Mouse (Mus musculus) hindbrain, embryonic 13.5 days (tissue): Measurements from ENCODE around the gene Gzmc. TPM values are rescaled to one million over a fixed set of nuclear protein-coding genes. Genes with fewer than 3 reads are reported as not detected.
"Not testable (repeated sequence)": the region's sequence is repeated elsewhere in the genome, so short reads cannot be mapped to it uniquely, and the experiment has no call there.

Source experiments
- ATAC-seq: fragments of 200-750 bp; cut with Nextera tagmentation; 2 replicates; pipeline ENCODE4 v1.8.0; 2017; ENCODE audit warnings: moderate TSS enrichment; ENCODE audit not compliant: low FRiP score
- H3K27ac ChIP-seq: fragments of 300-500 bp; sonication (generic); 2 replicates; pipeline ENCODE4 v1.5.1; 2015; ENCODE audit warnings: inconsistent platforms, mild to moderate bottlenecking, moderate library complexity
- H3K27me3 ChIP-seq: fragments of 300-500 bp; sonication (generic); 2 replicates; pipeline ENCODE4 v1.6.1; 2015; ENCODE audit warnings: mild to moderate bottlenecking, inconsistent platforms
- H3K36me3 ChIP-seq: fragments of 300-500 bp; sonication (generic); 2 replicates; pipeline ENCODE4 v1.6.1; 2015; ENCODE audit warnings: mild to moderate bottlenecking, inconsistent platforms
- H3K4me1 ChIP-seq: fragments of 300-500 bp; sonication (generic); replicated peaks from 2 replicates; pipeline ENCODE4 v1.6.1; 2015; ENCODE audit warnings: inconsistent platforms
- H3K4me2 ChIP-seq: fragments of 300-500 bp; sonication (generic); 2 replicates; pipeline ENCODE4 v1.6.1; 2015; ENCODE audit warnings: inconsistent platforms, mild to moderate bottlenecking, moderate library complexity
- H3K4me3 ChIP-seq: fragments of 300-500 bp; sonication (generic); 2 replicates; pipeline ENCODE4 v1.5.1; 2015; ENCODE audit warnings: mild to moderate bottlenecking, inconsistent platforms
- H3K9ac ChIP-seq: fragments of 300-500 bp; sonication (generic); 2 replicates; pipeline ENCODE4 v1.6.1; 2015; ENCODE audit warnings: mild to moderate bottlenecking, inconsistent platforms
- H3K9me3 ChIP-seq: fragments of 300-500 bp; sonication (generic); 2 replicates; pipeline ENCODE4 v1.6.1; 2016; ENCODE audit warnings: inconsistent platforms
- WGBS: fragments of 180-500 bp; shearing (Covaris S2); methylation state at CpG from one replicate; pipeline ENCODE4 v1.1.7; 2015; 5-methylcytosine and 5-hydroxymethylcytosine counted together
- polyA plus RNA-seq: library from polyadenylated mRNA; unstranded; fragments of >200 nt; fragmentation: Nextera tagmentation; extraction: Ambion mirVana; gene quantifications from 2 replicates; pipeline ENCODE4 v1.2.1, GENCODE M21; 2015

Gzmc gene
- not detected in 2 replicates for polyA plus RNA-seq

- H3K4me3 ChIP-seq, result no peak within 1 kb of the TSS
- H3K27me3 ChIP-seq, result no peaks in the 10 kb centered on the region
- no peaks in the 10 kb centered on the region for H3K9me3 ChIP-seq
- WGBS, result 91% methylated on average over 2 of the region's 2 CpGs
- H3K36me3 ChIP-seq, result no peaks in the 10 kb centered on the region
- ATAC-seq, result no peak
- H3K9ac ChIP-seq, result no peak within 1 kb of the TSS
- no peaks in the 10 kb centered on the region for H3K4me1 ChIP-seq
- H3K27ac ChIP-seq, result no peak within 1 kb of the TSS
- no peak within 1 kb of the TSS for H3K4me2 ChIP-seq
Measured at GRCm38 (mm10) chr14:56234556-56234955, at the start of gene Gzmc. TSS of gene Gzmc (minus strand) at chr14:56234656.

- no peak for ATAC-seq
- H3K9ac ChIP-seq, result no peak overlapping the region
- H3K4me1 ChIP-seq, result no peaks in the 10 kb centered on the region
- no peaks in the 10 kb centered on the region for H3K36me3 ChIP-seq
- no peaks in the 10 kb centered on the region for H3K27me3 ChIP-seq
- no peak overlapping the region for H3K4me2 ChIP-seq
- H3K4me3 ChIP-seq, result no peak overlapping the region
- H3K27ac ChIP-seq, result no peak overlapping the region
- WGBS, result 85% methylated on average over 1 of the region's 1 CpGs
- no peaks in the 10 kb centered on the region for H3K9me3 ChIP-seq
Measured at GRCm38 (mm10) chr14:56283816-56284215, 49.4 kb upstream of the Gzmc start.

- H3K27ac ChIP-seq, result no peak overlapping the region
Measured at GRCm38 (mm10) chr14:56281090-56281489, 46.6 kb upstream of the Gzmc start.

GRCm38 (mm10) chr14:56278691-56279090 lies 44.2 kb upstream of the Gzmc start:
- not testable (repeated sequence) for H3K27ac ChIP-seq, ATAC-seq, H3K4me2 ChIP-seq, H3K36me3 ChIP-seq, H3K9ac ChIP-seq, H3K9me3 ChIP-seq, H3K4me3 ChIP-seq, H3K27me3 ChIP-seq, H3K4me1 ChIP-seq
- WGBS, result 52% methylated on average over 7 of the region's 7 CpGs

More at GRCm38 (mm10) chr14:56281090-56281489, 46.6 kb upstream of the Gzmc start:
- Histone ChIP-seq H3K27me3 (no peaks in the 10 kb centered on the region), H3K9me3 (no peaks in the 10 kb centered on the region), H3K4me2 (no peak overlapping the region), H3K4me1 (no peaks in the 10 kb centered on the region), H3K36me3 (no peaks in the 10 kb centered on the region), H3K9ac (no peak overlapping the region), H3K4me3 (no peak overlapping the region)
- ATAC-seq, result no peak
- WGBS, result 70% methylated on average over 5 of the region's 5 CpGs

- H3K9ac ChIP-seq, ATAC-seq, H3K36me3 ChIP-seq, H3K4me3 ChIP-seq, H3K4me1 ChIP-seq, H3K4me2 ChIP-seq, H3K27me3 ChIP-seq, H3K27ac ChIP-seq, H3K9me3 ChIP-seq: not testable (repeated sequence)
- 82% methylated on average over 7 of the region's 7 CpGs for WGBS
Measured at GRCm38 (mm10) chr14:56276096-56276495, 41.6 kb upstream of the Gzmc start.

- Histone ChIP-seq H3K9ac (no peak overlapping the region), H3K27me3 (no peaks in the 10 kb centered on the region), H3K27ac (no peak overlapping the region), H3K4me3 (no peak overlapping the region), H3K4me2 (no peak overlapping the region), H3K36me3 (no peaks in the 10 kb centered on the region), H3K4me1 (no peaks in the 10 kb centered on the region), H3K9me3 (no peaks in the 10 kb centered on the region)
- 94% methylated on average over 1 of the region's 1 CpGs for WGBS
- ATAC-seq, result no peak
Measured at GRCm38 (mm10) chr14:56266109-56266508, 31.7 kb upstream of the Gzmc start.

GRCm38 (mm10) chr14:56262153-56262552 lies 27.7 kb upstream of the Gzmc start, which contains the start of gene Gzmb:
TSS of gene Gzmb (minus strand) at chr14:56262260.
- no peaks in the 10 kb centered on the region for H3K27me3 ChIP-seq
- no peak for ATAC-seq
- H3K9me3 ChIP-seq, result no peaks in the 10 kb centered on the region
- no peaks in the 10 kb centered on the region for H3K36me3 ChIP-seq
- no peak within 1 kb of the TSS for H3K4me3 ChIP-seq
- WGBS, result 94% methylated on average over 5 of the region's 5 CpGs
- no peak within 1 kb of the TSS for H3K27ac ChIP-seq
- H3K4me2 ChIP-seq, result no peak within 1 kb of the TSS
- no peaks in the 10 kb centered on the region for H3K4me1 ChIP-seq
- no peak within 1 kb of the TSS for H3K9ac ChIP-seq

GRCm38 (mm10) chr14:56240409-56240808 lies 6.0 kb upstream of the Gzmc start:
- H3K4me2 ChIP-seq, result no peak overlapping the region
- no peaks in the 10 kb centered on the region for H3K36me3 ChIP-seq
- no peak overlapping the region for H3K27ac ChIP-seq
- no peak for ATAC-seq
- H3K4me3 ChIP-seq, result no peak overlapping the region
- no peaks in the 10 kb centered on the region for H3K4me1 ChIP-seq
- no peaks in the 10 kb centered on the region for H3K9me3 ChIP-seq
- no peaks in the 10 kb centered on the region for H3K27me3 ChIP-seq
- no peak overlapping the region for H3K9ac ChIP-seq

GRCm38 (mm10) chr14:56211317-56211716 lies 23.1 kb downstream of the Gzmc start, which contains the start of gene Gzmf:
TSS of gene Gzmf (minus strand) at chr14:56211417.
- Histone ChIP-seq H3K9me3 (no peaks in the 10 kb centered on the region), H3K4me1 (no peaks in the 10 kb centered on the region), H3K27ac (no peak within 1 kb of the TSS), H3K4me3 (no peak within 1 kb of the TSS), H3K9ac (no peak within 1 kb of the TSS), H3K4me2 (no peak within 1 kb of the TSS), H3K36me3 (no peaks in the 10 kb centered on the region), H3K27me3 (no peaks in the 10 kb centered on the region)
- no peak for ATAC-seq
- whole genome bisulfite sequencing, result 87% methylated on average over 4 of the region's 4 CpGs

- no peak overlapping the region for H3K4me3 ChIP-seq
- no peaks in the 10 kb centered on the region for H3K27me3 ChIP-seq
- no peaks in the 10 kb centered on the region for H3K4me1 ChIP-seq
- H3K9ac ChIP-seq, result no peak overlapping the region
- H3K27ac ChIP-seq, result no peak overlapping the region
- no peak overlapping the region for H3K4me2 ChIP-seq
- H3K36me3 ChIP-seq, result no peaks in the 10 kb centered on the region
- 77% methylated on average over 1 of the region's 1 CpGs for WGBS
- ATAC-seq, result no peak
- no peaks in the 10 kb centered on the region for H3K9me3 ChIP-seq
Measured at GRCm38 (mm10) chr14:56205613-56206012, 28.8 kb downstream of the Gzmc start.

GRCm38 (mm10) chr14:56205021-56205420 lies 29.4 kb downstream of the Gzmc start:
- not testable (repeated sequence) for H3K4me3 ChIP-seq, ATAC-seq, H3K27me3 ChIP-seq, H3K4me1 ChIP-seq, H3K9ac ChIP-seq, H3K27ac ChIP-seq, H3K9me3 ChIP-seq, H3K36me3 ChIP-seq, H3K4me2 ChIP-seq
- WGBS, result 45% methylated on average over 5 of the region's 5 CpGs

GRCm38 (mm10) chr14:56203975-56204374 lies 30.5 kb downstream of the Gzmc start:
- no peaks in the 10 kb centered on the region for H3K4me1 ChIP-seq
- H3K27me3 ChIP-seq, result no peaks in the 10 kb centered on the region
- H3K36me3 ChIP-seq, result no peaks in the 10 kb centered on the region
- 14% methylated on average over 2 of the region's 2 CpGs for WGBS
- no peak overlapping the region for H3K4me2 ChIP-seq
- H3K27ac ChIP-seq, result no peak overlapping the region
- no peak for ATAC-seq
- no peak overlapping the region for H3K9ac ChIP-seq
- no peaks in the 10 kb centered on the region for H3K9me3 ChIP-seq
- no peak overlapping the region for H3K4me3 ChIP-seq

- no peak for ATAC-seq
Measured at GRCm38 (mm10) chr14:56186946-56187345, 47.5 kb downstream of the Gzmc start.

More at GRCm38 (mm10) chr14:56186946-56187345, 47.5 kb downstream of the Gzmc start:
- H3K4me3 ChIP-seq, result no peak overlapping the region
- H3K27ac ChIP-seq, result no peak overlapping the region
- H3K27me3 ChIP-seq, result no peaks in the 10 kb centered on the region
- H3K9me3 ChIP-seq, result no peaks in the 10 kb centered on the region
- H3K4me2 ChIP-seq, result no peak overlapping the region
- H3K36me3 ChIP-seq, result no peaks in the 10 kb centered on the region
- no peak overlapping the region for H3K9ac ChIP-seq
- 69% methylated on average over 6 of the region's 6 CpGs for WGBS
- H3K4me1 ChIP-seq, result no peaks in the 10 kb centered on the region
